In genomic region chr1:86053198-86053921, GRCm38 (mm10) we compare ENCODE assay signal across 10 mouse cellular contexts. TPM values are rescaled to one million over a fixed set of nuclear protein-coding genes. Genes with fewer than 3 reads are reported as not detected.
DNase-seq lines count a peak whose midpoint lies in the region; ATAC-seq lines count a peak whose summit lies in the region.
"Had no signal": no experiment of that assay in that cellular context is flagged by ENCODE, and none has a peak within 500 bp of the region (broad histone marks: within the 10 kb centered on the region; RNA-seq: fewer than 3 reads in every experiment).

No protein-coding gene starts in this region.

- no peak for ATAC-seq in heart, embryonic 11.5 days (replicated peaks; ENCODE audit: insufficient number of reproducible peaks, low FRiP score, low TSS enrichment)
- peak; percentile 88 for ATAC-seq in forebrain, embryonic 16.5 days
- ATAC-seq in neural tube, embryonic 14.5 days (ENCODE audit: low read depth), result peak; percentile 75
- no peak for ATAC-seq in erythroblast, adult 5-6 weeks (replicated peaks; ENCODE audit: low FRiP score, poor library complexity, severe bottlenecking)

- H3K36me3 ChIP-seq in heart, embryonic 11.5 days (ENCODE audit: control insufficient read depth, insufficient read depth, low read length), result no peaks in the 10 kb centered on the region
- H3K36me3 ChIP-seq in forebrain, embryonic 16.5 days (ENCODE audit: control insufficient read depth, insufficient read depth), result no peaks in the 10 kb centered on the region
- H3K36me3 ChIP-seq in neural tube, embryonic 14.5 days (ENCODE audit: control insufficient read depth, insufficient read depth, low read length), result no peaks in the 10 kb centered on the region

- H3K27ac ChIP-seq in heart, embryonic 11.5 days (ENCODE audit: low read depth, low read length), result no peak overlapping the region
- H3K27ac ChIP-seq in forebrain, embryonic 16.5 days (ENCODE audit: low read length), result peak overlapping the region; percentile 54
- peak overlapping the region; percentile 60 for H3K27ac ChIP-seq in neural tube, embryonic 14.5 days (ENCODE audit: low read depth, low read length)
- H3K27ac ChIP-seq: liver, embryonic 13.5 days had no signal

- 77% methylated on average over 12 of the region's 12 CpGs for WGBS in heart, embryonic 11.5 days (ENCODE audit: insufficient replicate concordance)
- 31% methylated on average over 12 of the region's 12 CpGs for WGBS in forebrain, embryonic 16.5 days
- WGBS in neural tube, embryonic 14.5 days, result 74% methylated on average over 12 of the region's 12 CpGs

- peak; percentile 68 for DNase-seq in heart, adult 8-10 months (ENCODE audit: low spot score)
- peak; percentile 83 for DNase-seq in adrenal gland, postnatal 10 days
- peak; percentile 74 for DNase-seq in layer of hippocampus, adult 11-12 months (ENCODE audit: low spot score)
- DNase-seq in spleen, adult 12 weeks (ENCODE audit: low spot score), result no peak
- DNase-seq: liver, embryonic 13.5 days had no signal

- no peaks in the 10 kb centered on the region for H3K9me3 ChIP-seq in heart, embryonic 11.5 days (replicated peaks; ENCODE audit: control insufficient read depth, low read length)
- no peaks in the 10 kb centered on the region for H3K9me3 ChIP-seq in forebrain, embryonic 16.5 days (ENCODE audit: control insufficient read depth, low read length)
- H3K9me3 ChIP-seq in neural tube, embryonic 14.5 days (ENCODE audit: control insufficient read depth, low read length), result no peaks in the 10 kb centered on the region
- H3K9me3 ChIP-seq: liver, embryonic 13.5 days had no signal

- no peak overlapping the region for H3K9ac ChIP-seq in heart, embryonic 11.5 days (ENCODE audit: low read depth, low read length)
- no peak overlapping the region for H3K9ac ChIP-seq in forebrain, embryonic 16.5 days (replicated peaks; ENCODE audit: low read depth, low read length)
- no peak overlapping the region for H3K9ac ChIP-seq in neural tube, embryonic 14.5 days (replicated peaks; ENCODE audit: low read depth, low read length)
- H3K9ac ChIP-seq: liver, embryonic 13.5 days had no signal

- H3K27me3 ChIP-seq in heart, embryonic 11.5 days (ENCODE audit: control insufficient read depth, insufficient read depth, low read length), result peaks cover 6% of the 10 kb centered on the region
- H3K27me3 ChIP-seq in forebrain, embryonic 16.5 days (replicated peaks; ENCODE audit: control insufficient read depth, insufficient read depth, low read length), result no peaks in the 10 kb centered on the region
- H3K27me3 ChIP-seq in neural tube, embryonic 14.5 days (ENCODE audit: control insufficient read depth, insufficient read depth, low read length), result 0 out of 2 replicates have a peak, but pooled peaks cover 4% of the 10 kb centered on the region

- H3K4me3 ChIP-seq in heart, embryonic 11.5 days (ENCODE audit: low read depth, low read length), result no peak overlapping the region
- no peak overlapping the region for H3K4me3 ChIP-seq in forebrain, embryonic 16.5 days (replicated peaks; ENCODE audit: low read length)
- no peak overlapping the region for H3K4me3 ChIP-seq in neural tube, embryonic 14.5 days (ENCODE audit: low read depth, low read length)
- H3K4me3 ChIP-seq: liver, embryonic 13.5 days had no signal

- no peak overlapping the region for H3K4me2 ChIP-seq in heart, embryonic 11.5 days
- H3K4me2 ChIP-seq in forebrain, embryonic 16.5 days (ENCODE audit: low read length), result no peak overlapping the region
- H3K4me2 ChIP-seq in neural tube, embryonic 14.5 days (ENCODE audit: low read depth, low read length), result no peak overlapping the region
- H3K4me2 ChIP-seq: liver, embryonic 13.5 days had no signal

- no peaks in the 10 kb centered on the region for H3K4me1 ChIP-seq in heart, embryonic 11.5 days (ENCODE audit: control insufficient read depth, insufficient read depth, low read length)
- H3K4me1 ChIP-seq in forebrain, embryonic 16.5 days (replicated peaks; ENCODE audit: control insufficient read depth, insufficient read depth, low read length), result peaks cover 19% of the 10 kb centered on the region
- no peaks in the 10 kb centered on the region for H3K4me1 ChIP-seq in neural tube, embryonic 14.5 days (ENCODE audit: control insufficient read depth, insufficient read depth, low read length)
- H3K4me1 ChIP-seq: liver, embryonic 13.5 days had no signal

RNA-seq across cellular contexts. Expression of gene 2810459M11Rik, which starts 7.7 kb away (rescaled TPM):
- not detected for total RNA-seq in heart, adult 8-10 months (2022)
- polyA plus RNA-seq in heart, embryonic 11.5 days (2014; fragmentation: Nextera tagmentation; extraction: Ambion mirVana), result 0.35 and 0.74 TPM in 2 replicates
- total RNA-seq in adrenal gland, postnatal 10 days (2021), result 1 to 10 TPM; 3.7 to 8.0 TPM
- 9.2 and 9.6 TPM in 2 replicates for polyA plus RNA-seq in forebrain, embryonic 16.5 days (2015; fragmentation: Nextera tagmentation; extraction: Ambion mirVana)
- 5.4 and 8.1 TPM in 2 replicates for polyA plus RNA-seq in neural tube, embryonic 14.5 days (2014; fragmentation: Nextera tagmentation; extraction: Ambion mirVana)
- total RNA-seq in erythroblast, adult 5-6 weeks (2015; ENCODE audit: low replicate concordance), result not detected in 2 replicates
- not detected in 2 replicates for total RNA-seq in erythroblast, adult 5-6 weeks (2017; ENCODE audit: low replicate concordance)
- polyA plus RNA-seq: spleen, adult 2 months had no signal

RNA-seq across cellular contexts. Expression of gene Psmd1, which starts 10.8 kb away (rescaled TPM):
- total RNA-seq in heart, adult 8-10 months (2022), result 100 to 1,000 TPM in 3 of 4 experiments, 10 to 100 TPM in 1; 95.7 to 115 (median 109) TPM
- 158 and 176 TPM in 2 replicates for polyA plus RNA-seq in heart, embryonic 11.5 days (2014; fragmentation: Nextera tagmentation; extraction: Ambion mirVana)
- total RNA-seq in adrenal gland, postnatal 10 days (2021), result 100 to 1,000 TPM in 1 of 2 experiments, 10 to 100 TPM in 1; 95.2 to 101 TPM
- polyA plus RNA-seq in forebrain, embryonic 16.5 days (2015; fragmentation: Nextera tagmentation; extraction: Ambion mirVana), result 191 and 196 TPM in 2 replicates
- polyA plus RNA-seq in neural tube, embryonic 14.5 days (2014; fragmentation: Nextera tagmentation; extraction: Ambion mirVana), result 184 and 218 TPM in 2 replicates
- total RNA-seq in erythroblast, adult 5-6 weeks (2015; ENCODE audit: low replicate concordance), result 35.3 and 52.3 TPM in 2 replicates
- total RNA-seq in erythroblast, adult 5-6 weeks (2017; ENCODE audit: low replicate concordance), result 67.7 and 69.2 TPM in 2 replicates

RNA-seq across cellular contexts. Expression of gene Spata3, which starts 36.7 kb away (rescaled TPM):
- total RNA-seq in heart, adult 8-10 months (2022), result not detected
- not detected in 2 replicates for polyA plus RNA-seq in heart, embryonic 11.5 days (2014; fragmentation: Nextera tagmentation; extraction: Ambion mirVana)
- not detected for total RNA-seq in adrenal gland, postnatal 10 days (2021)
- polyA plus RNA-seq in forebrain, embryonic 16.5 days (2015; fragmentation: Nextera tagmentation; extraction: Ambion mirVana), result 0.43 and 1.0 TPM in 2 replicates
- polyA plus RNA-seq in neural tube, embryonic 14.5 days (2014; fragmentation: Nextera tagmentation; extraction: Ambion mirVana), result 0.51 and 0.66 TPM in 2 replicates
- not detected in 2 replicates for total RNA-seq in erythroblast, adult 5-6 weeks (2015; ENCODE audit: low replicate concordance)
- not detected in 2 replicates for total RNA-seq in erythroblast, adult 5-6 weeks (2017; ENCODE audit: low replicate concordance)
- polyA plus RNA-seq: spleen, adult 2 months had no signal

RNA-seq across cellular contexts. Expression of gene Htr2b, which starts 58.4 kb away (rescaled TPM):
- total RNA-seq in heart, adult 8-10 months (2022), result under 1 TPM; 0.27 to 0.78 (median 0.52) TPM
- 0.14 and 0.57 TPM in 2 replicates for polyA plus RNA-seq in heart, embryonic 11.5 days (2014; fragmentation: Nextera tagmentation; extraction: Ambion mirVana)
- total RNA-seq in adrenal gland, postnatal 10 days (2021), result under 1 TPM; 0.21 to 0.27 TPM
- 0.17 and 0.35 TPM in 2 replicates for polyA plus RNA-seq in forebrain, embryonic 16.5 days (2015; fragmentation: Nextera tagmentation; extraction: Ambion mirVana)
- 0.61 and 0.86 TPM in 2 replicates for polyA plus RNA-seq in neural tube, embryonic 14.5 days (2014; fragmentation: Nextera tagmentation; extraction: Ambion mirVana)
- not detected in 2 replicates for total RNA-seq in erythroblast, adult 5-6 weeks (2015; ENCODE audit: low replicate concordance)
- 0.42 TPM in 1 of 2 replicates, not detected in the other for total RNA-seq in erythroblast, adult 5-6 weeks (2017; ENCODE audit: low replicate concordance)
- polyA plus RNA-seq: spleen, adult 2 months had no signal

Comparison
In these comparisons a context has a peak if more than half of its experiments do, and no peak if none do; other contexts are left out.
1. ATAC-seq: peak in forebrain, embryonic 16.5 days (single experiment) and neural tube, embryonic 14.5 days (single experiment); none in heart, embryonic 11.5 days (single experiment) and erythroblast, adult 5-6 weeks (single experiment).
2. RNA of gene 2810459M11Rik, which starts 7.7 kb away (total RNA-seq): 3.7 to 8.0 TPM in adrenal gland, postnatal 10 days; not detected in heart, adult 8-10 months and not detected in erythroblast, adult 5-6 weeks; every median in the first group is over 4 times any median in the second.